Mouse (Mus musculus) adrenal gland, postnatal 4 days (tissue): ENCODE measurements at regions not wholly inside any gene's neighbourhood (a gene's known extent, or its start where the extent isn't known, plus 50 kb on each side); places are given as distances from the start of the nearest gene placed in this dataset.

ENCODE experiments used
- DNase-seq, 2 experiments: peaks; one replicate each; pipeline ENCODE4 v3.0.0; 2021 to 2022; ENCODE audit warnings: low spot score in 2 of 2, mixed read lengths in 2 of 2

DNA sequence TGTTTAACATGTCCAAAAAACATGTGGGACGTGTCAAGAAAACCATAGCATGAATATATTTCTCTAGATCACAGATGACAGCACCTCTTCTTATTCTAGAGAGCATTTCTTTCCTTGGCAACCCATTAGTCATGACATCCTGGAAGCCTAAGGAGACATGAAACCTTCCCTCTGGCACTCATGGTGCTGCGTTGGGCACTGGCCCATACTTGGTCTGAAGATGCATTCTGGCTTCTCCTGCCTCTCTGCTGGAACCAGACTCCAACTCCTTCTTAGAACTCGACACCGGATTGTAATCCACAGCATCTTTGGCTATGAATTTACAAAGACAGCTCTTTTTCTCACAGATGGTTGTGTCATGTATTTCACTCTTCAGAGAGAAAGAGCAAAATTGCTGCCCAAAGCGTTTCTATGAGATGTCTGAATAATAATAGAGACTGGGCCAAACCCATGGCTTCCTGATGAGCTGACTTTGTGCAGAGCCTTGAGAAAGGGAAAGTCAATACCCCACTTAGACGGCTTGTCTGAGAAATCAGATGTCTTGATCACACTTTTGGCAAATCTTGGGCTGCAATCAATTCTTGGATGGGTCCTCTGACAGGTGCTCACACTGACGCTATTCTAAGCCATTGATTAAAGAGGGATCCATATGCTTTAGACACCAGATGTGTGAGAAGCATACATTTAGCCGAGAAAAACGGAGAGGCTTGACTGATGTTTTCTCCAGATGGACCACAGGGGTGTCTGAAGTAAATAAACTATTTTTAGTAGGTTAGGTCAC, 195.4 kb downstream of the Usp46 start:
- DNase-seq: no peak

DNA sequence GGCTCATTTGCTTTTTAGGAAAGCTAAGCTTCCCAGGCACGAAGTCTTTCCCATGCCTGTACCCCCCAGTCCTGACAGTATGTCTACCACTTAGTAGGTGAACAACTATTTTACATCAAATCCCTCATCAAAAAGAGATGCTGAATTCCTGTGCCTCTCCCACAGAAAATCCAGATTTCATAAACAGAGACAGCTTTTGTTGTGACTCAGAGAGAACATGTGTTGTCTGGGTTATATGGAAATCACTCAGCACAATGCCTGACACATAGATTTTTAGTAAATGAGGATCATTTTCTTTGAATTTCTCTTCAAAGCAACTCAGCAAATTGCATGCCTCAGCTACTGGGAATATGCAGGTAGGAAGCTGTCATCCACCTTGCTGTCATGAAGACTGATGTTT, 193.5 kb downstream of the Usp46 start:
- no peak for DNase-seq

DNA sequence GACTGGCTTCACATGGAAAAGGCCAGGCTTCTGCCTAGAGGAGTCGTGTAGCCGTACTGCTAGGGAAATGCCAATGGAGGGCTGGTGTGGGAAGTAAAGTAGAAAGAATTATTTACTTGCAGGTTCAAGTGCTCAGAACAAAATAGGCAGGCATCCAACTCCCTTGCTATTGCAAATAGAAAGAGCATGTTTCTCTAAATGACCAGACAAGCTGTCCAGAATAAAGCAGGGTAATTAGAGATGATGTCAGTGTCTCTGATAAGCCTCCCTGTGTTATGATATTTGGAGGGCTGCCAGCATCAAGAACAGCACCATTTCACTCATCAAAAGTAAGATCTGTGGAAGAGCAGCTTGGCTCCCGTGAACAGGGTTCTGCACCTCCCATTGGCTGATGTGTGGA, 192.4 kb downstream of the Usp46 start:
- DNase-seq: no peak

DNA sequence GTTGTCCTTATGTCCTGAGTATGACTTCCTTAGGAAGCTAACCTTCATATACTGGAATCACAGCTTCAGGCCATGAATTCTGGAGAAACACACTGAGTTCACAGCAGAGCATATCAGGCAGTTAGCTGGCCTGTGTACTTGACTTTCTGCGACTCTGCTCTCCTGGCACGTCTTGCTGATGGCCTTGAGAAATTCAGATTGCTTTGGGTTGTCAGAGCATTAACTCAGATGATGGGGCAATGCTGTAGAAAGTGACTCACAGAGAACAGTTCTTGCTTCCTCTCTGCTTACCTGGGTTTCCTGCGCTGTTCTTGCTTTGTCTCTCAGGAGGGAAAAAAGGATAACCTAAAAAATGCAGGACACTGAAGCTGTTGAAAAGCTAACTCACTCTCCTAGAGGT, 187.3 kb downstream of the Usp46 start:
- peak in 1 of 2 experiments; percentile 4 for DNase-seq

DNA sequence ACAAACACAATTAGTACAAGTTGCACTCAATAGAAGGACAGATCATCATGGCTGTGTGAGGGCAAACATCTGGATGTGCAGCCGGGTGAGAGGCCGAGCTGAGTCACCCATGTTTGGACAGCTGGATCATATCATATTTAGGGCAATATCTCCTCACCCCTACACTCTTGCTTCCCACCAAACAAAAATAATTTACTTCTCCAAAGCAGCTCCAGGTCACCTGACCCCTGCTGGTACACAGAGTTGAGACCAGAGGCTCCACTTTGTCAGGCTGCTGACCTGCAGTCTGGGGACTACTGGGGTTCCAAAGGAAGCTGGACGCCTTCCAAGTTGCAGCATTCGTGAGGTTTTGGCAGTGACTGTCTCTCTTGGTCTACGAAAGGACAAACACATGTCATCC, 186.3 kb downstream of the Usp46 start:
- DNase-seq: peak in 1 of 2 experiments; percentile 11

DNA sequence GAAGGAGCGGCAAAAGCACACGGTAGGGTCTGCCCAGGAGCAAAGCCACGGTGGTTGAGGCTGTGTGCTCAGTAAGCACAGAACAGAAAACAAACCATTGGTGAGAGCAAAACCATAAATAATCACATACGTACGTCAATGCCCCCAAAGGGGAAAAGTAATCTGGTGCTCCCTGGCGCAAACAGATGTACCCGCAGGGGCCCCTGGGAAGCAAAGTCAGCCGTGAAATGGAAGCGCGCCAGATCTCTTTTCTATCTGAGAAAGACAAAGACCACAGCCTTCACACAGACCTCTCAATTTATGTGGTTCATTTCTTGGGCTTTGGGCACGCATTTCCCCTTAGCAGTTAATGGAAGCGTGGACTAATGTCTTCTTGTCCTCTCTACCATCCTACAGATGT, 183.2 kb downstream of the Usp46 start:
- no peak for DNase-seq

DNA sequence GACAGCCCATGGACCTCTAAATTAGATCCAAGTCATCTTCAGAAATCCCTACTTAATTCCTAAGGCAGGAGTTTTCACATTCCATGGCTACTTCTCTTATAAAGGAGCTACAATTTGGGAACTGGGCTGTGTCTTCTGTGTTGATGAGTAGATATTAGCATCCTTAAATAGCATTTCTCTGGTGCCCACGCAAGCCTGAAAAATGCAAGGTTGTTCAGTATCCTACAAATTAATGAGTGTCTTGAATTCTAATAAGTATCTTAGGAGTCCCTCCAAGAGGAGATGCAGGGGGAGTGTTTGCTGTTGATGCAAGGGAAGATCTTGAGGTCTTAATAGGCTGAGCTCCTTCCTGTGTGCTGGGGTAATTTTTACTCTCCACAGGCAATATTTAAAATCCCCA, 182.5 kb downstream of the Usp46 start:
- no peak for DNase-seq

DNA sequence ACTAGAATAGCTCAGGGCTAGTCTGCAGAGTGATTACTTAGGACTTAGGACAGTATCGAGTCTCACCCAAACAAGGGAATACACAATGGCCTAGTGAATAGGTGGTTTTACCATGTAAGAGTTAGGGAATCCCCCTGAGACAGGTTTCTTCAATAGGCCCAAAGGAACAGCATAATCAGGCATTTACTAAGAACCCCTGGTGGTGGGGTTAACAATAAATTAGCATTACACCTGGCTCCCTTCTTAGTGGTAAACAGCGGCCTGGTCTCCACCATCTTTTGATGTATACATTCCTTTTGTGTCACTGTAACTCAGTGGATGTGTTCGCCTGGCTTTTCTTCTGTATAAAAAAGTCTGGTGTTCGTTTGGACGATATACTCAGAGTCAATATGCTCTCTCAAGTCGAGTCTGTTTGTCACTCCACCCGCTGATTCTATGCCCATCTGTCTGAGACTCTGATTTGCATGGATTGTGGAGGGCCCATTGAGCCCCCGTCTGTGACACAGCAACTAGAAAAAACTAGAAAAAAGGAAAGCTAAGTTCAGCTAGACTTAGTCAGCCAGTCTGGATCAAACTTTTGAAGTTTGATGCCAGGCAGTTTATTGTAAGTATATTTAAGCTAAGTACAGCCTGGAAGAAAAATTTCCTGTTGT, 180.8 kb downstream of the Usp46 start:
- no peak for DNase-seq

DNA sequence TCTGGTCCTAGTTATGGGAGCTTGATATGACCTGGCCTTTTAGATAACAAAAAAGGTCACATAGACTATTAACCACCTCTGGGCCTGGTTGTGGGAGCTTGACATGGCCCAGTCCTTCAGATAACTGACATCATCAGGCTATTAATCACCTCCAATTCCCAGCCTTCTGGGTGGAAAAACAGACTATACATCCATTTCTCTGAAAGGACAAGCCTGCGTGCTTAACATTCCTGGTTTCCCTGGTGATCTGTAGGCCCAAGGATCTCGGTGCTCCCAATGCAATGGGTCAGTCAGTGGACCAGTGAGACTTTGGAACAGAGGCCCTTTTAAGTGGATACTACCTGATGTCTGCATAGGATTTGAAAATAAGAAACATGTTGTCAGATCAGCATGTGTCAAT, 179.8 kb downstream of the Usp46 start:
- DNase-seq: no peak

DNA sequence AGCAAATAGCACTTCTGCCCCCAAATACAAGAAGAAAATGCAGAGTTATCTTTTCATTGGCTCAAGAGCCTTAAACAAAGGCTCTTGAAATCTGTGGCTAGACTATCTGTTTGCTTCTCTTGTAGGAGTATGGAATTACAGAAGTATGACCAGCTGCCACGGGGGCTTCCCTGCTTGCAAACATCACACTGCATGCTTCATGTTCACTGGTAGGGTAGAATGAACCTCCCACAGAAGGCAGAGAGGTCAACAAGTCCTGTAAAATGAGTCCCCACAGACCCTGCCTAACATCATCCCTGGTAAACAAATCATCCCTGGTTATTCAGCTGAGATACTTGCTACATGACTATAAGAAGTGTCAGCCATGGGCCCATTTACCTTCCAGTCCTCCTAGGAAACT, 178.9 kb downstream of the Usp46 start:
- DNase-seq: no peak

DNA sequence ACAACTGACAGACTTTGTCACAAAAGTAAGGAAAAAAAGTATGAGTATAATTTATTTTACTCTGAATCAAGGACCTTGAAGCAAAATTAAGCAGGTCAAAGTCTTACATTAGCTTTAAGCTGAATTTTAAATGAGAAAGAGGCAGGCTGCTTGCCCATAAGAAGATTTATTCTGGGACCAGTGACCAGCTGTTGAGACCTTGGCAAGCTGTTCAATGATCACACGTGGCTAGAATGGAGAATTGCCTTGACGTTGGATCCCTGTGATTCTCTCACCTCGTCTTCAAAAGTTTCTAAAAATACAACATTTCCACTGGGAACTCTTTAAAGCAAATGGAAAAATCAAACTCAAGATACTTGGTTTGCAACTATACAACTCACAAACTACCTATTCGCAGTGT, 177.3 kb downstream of the Usp46 start:
- no peak for DNase-seq

DNA sequence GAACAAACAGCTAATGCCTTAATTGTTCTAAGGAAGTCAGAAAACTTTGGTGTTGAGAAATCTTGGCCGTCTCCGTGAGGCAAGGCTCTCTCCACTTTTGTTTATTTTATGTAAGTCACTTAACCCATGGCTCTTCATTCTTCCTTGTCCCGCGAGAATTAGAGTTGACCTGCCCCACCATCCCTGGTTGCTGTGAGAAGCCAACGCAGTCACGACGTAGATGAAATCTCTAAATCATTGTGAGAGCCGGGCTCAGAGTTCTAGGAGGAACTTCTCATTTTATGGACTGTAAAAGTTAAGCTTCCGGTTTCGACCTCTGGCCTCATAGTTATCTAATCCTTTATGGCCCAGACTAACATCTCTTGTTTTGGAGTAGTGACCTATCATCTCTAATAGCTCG, 176.6 kb downstream of the Usp46 start:
- DNase-seq: no peak

DNA sequence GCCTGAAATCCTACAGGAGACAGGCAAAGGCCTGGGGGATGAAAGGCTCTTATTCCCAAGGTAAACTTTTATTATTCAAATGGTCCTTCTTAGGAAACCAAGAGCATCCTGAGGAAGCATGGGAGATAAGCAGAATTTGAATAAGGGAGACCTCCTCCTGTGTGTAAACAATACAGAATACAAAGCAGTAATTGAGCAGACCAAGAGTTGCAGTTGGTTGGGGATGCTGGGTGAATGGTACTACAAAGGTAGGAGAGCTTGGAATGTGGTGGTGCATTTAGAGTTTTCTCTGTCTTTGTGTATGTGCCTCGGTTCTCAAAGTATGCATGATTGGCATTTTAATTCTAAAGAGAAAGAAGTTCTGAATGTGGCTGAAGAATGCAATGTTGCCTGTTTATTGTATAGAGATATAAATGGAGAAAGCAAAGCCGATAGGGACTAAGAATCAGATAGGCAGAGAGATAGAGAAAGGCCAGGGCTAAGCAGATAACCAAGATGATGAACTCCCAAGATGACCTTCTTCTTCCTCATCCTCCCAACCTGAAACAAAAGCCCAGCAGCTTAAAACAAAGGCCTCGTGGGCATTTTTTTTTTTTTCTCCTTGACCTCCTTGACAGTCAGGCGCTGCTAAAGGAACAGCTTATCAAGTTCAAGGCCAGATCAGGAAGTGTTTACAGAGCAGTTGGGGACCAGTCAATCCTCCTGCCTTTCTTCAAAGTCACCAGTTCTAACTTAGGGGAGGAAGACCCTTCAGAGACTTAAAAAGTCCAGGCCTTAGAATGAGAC, 175.6 kb downstream of the Usp46 start:
- no peak for DNase-seq

DNA sequence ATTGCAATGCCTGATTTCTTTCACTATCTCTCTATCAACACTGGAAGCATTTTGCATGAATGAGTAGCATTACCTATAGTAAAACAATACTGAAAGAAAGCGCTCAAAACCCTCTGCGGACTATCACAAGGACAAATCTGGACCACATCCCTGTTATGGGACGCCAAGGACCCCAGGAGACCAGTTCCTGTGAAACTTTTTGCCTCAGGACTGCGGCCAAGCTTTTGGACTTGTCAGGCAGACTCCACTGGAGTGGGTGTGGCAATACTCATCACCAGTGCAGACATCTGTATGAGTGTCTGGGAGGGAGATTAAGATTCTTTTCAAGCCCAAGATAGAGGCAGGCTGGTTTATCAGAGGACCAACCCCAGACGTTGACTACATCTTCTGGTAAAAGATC, 173.0 kb downstream of the Usp46 start:
- DNase-seq: no peak

DNA sequence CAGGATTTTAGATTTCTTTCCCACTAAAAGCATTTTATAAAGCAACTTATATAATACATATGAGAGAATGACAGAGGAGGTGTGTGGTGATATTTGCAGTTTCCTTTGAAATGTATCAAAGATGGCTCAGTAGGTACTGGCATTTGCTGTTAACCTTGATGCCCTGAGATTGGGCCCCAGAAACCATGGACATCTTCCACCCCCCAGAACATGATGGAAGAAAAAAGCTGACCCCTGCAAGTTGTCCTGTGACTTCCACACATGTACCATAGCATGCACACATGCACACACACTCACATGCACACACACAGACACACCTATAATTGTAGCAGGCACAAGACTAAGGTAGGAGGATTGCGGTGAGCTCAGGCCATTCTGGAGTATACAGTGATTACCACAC, 171.4 kb downstream of the Usp46 start:
- DNase-seq: no peak

DNA sequence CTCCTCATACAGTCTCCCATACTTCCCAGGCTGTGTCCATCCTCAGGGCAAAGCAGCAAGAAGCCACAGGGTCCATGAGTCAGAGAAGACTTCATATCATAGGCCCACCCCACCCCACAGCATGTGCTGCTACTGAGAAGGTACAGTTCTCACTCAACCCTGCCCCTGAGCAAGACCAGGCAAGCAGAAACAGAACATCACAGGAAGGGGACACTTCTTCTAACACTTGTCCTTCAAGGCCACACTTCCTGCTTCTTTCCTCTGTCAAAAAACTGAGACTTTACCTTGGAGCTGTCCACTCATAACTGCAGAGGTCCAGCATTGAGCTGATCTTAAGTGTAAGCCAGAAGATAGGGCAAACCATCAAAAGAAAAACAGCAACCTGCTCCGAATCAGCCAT, 166.6 kb downstream of the Usp46 start:
- DNase-seq: no peak

DNA sequence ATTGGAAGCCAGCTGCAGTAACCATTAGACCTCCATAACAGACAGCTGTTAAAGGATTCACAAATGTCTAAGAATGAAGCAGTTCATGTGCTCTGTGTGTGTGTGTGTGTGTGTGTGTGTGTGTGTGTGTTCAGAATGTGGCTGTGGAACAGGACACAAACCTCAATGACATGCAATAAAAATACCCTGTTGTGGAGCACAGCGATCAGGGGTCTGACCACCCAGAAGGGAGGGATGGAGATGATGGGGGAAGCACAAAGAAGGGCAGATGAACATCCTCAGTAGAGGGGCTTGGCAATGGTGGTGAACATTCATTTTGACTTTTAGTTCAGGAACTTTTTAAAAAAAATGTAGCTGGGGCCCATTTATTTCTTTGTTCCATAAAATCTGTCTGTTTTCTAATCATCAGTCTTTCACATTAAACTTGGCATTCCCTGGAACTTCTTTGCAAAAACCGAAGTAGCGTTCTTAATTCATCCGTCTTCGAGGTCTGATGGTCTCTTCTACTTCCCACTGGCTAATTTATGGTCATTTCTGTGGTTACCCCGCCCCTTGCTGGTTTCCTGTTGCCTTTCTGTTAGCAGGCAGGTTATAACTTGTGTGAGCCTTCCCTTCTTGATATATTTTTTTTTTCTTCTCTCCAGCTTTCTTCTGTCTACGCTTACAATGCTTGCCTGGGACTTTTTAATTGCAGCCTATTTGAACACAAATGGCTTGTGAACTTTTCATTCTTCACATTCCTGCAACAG, 165.6 kb downstream of the Usp46 start:
- no peak for DNase-seq

DNA sequence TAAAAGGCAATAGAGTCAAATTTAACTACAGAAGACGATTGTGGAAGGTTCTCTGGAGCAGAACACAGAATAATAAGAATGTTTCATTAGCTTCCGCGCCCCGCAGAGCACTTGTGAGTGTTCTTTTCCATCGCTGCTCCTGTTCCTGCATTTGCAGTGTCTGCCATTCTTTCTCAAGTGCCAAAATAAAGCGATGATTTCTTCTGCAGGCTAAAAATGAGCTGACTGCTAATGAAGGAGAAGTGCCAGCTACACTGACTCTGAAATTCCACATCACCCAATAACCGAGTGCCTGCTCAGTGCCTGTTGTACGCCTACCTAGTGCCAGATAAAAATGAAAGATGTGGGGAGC, 165.0 kb downstream of the Usp46 start:
- no peak for DNase-seq

DNA sequence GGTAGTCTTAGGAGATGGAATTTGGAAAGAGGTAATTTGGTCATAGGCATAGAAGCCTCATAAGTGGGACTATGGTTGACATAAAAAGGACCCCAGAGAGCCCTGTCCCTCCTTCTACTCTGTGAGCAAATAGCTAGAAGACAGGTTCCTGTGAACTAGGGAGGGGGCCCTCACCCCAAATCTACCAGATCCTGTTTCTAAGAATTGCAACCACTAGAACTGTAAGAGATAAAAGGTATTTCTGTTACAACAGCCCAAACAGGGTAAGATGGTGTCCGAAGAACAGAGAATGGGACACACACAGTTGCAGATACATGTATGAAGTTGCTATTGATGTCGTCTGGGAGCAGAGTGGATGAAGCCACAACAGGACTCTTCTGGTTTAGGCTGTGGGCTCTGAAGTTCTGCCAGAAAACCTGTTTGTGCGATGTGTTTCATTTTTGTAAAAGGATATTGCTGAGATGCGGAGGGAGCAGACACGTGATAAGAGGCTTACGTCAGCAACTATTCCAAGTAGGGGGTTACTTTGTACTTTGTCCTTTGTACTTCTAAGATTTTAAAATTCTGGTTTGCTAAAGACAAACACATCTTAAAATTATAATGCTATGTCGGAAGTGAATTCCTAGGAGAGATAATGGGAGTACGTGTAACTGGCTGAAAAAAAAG, 164.0 kb downstream of the Usp46 start:
- no peak for DNase-seq

DNA sequence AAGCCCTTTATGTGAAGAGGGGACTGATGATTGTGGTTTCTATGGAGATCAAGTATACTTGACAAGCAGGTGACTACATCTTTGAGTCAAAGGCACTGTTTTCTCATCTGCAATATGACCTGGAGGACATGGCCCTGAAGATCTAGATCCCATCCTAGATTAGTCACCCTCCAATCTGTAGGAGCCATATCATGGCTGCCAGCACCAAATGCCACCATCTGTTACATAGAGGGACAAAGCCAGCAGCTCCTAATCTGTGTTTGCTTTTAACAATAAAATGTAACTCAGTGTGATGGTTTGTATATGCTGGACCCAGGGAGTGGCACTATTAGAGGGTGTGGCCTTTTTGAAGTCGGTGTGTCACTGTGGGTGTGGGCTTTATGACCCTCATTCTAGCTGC, 156.1 kb downstream of the Usp46 start:
- no peak for DNase-seq

DNA sequence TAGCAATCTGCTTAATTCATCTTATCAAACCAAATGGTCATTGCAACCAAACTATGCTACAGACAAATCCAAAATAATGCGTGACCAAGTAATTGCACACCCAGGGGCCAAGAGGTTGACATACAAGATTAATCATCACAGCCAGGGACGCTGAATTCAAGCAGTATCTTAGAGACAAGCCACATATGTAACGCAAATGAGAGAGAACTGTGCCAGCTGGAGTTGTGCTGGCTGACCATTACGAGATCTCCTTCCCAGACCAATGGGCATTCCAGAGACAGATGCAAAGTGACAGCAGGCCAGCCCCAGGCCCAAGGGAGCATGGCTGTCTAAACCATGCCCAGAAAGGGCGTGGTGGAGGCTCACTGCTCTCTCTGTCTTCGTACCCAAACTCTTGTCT, 155.1 kb downstream of the Usp46 start:
- no peak for DNase-seq
